Mouse (Mus musculus): ENCODE measurements around the gene Hnrnpr. TPM values are rescaled to one million over a fixed set of nuclear protein-coding genes. Genes with fewer than 3 reads are reported as not detected.

Hnrnpr gene
- polyA plus RNA-seq, 1 experiment from 2014 or later, result 121 TPM

GRCm38 (mm10) chr4:136302462-136302861, 8.3 kb upstream of the Hnrnpr start:
- H3K4me2 ChIP-seq (ENCODE audit: low read length), result no peak overlapping the region
- no peak for DNase-seq (ENCODE audit: low spot score)
- no peak overlapping the region for H3K4me3 ChIP-seq (replicated peaks; ENCODE audit: low read depth, low read length)
- H3K9ac ChIP-seq (ENCODE audit: low read depth, low read length), result no peak overlapping the region
- H3K9me3 ChIP-seq (replicated peaks; ENCODE audit: low read length), result no peaks in the 10 kb centered on the region
- no peak for TF ChIP-seq CTCF (IDR thresholded peaks at IDR 0.05; ENCODE audit: low read depth)
- no peaks in the 10 kb centered on the region for H3K27me3 ChIP-seq (ENCODE audit: insufficient read depth, low read length)
- no peaks in the 10 kb centered on the region for H3K36me3 ChIP-seq (ENCODE audit: insufficient read depth, low read length)
- H3K27ac ChIP-seq, result no peak overlapping the region
- ATAC-seq (replicated peaks; ENCODE audit: low FRiP score, low read depth), result no peak
- H3K4me1 ChIP-seq (replicated peaks; ENCODE audit: insufficient read depth, low read length), result no peaks in the 10 kb centered on the region
- 72% methylated on average over 4 of the region's 4 CpGs for WGBS

DNA sequence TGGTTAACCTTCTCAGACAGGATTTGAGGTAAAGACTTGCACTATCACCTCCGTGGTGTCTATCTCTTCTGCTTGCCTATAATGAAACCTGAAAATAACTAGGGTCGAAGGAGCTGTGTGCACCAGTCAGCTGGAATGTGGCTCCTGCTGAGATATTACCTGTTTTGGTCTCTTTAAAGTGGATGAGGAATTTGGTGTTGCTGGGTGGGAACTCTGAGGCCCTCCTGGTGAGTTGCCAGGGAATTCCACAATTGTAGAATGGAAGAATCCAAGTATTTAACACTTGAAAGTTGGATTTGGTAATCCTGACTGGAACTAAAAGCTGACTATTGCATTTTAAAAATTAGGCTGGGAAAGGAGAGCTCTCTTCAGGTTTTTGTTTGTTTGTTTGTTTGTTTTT, 6.6 kb upstream of the Hnrnpr start:
- H3K27me3 ChIP-seq (ENCODE audit: insufficient read depth, low read length), result no peaks in the 10 kb centered on the region
- H3K4me2 ChIP-seq (ENCODE audit: low read length), result no peak overlapping the region
- ATAC-seq (replicated peaks; ENCODE audit: low FRiP score, low read depth), result no peak
- TF ChIP-seq CTCF (IDR thresholded peaks at IDR 0.05; ENCODE audit: low read depth), result no peak
- H3K4me3 ChIP-seq (replicated peaks; ENCODE audit: low read depth, low read length), result no peak overlapping the region
- H3K27ac ChIP-seq, result no peak overlapping the region
- WGBS, result 26% methylated on average over 2 of the region's 2 CpGs
- no peaks in the 10 kb centered on the region for H3K36me3 ChIP-seq (ENCODE audit: insufficient read depth, low read length)
- DNase-seq (ENCODE audit: low spot score), result no peak
- no peak overlapping the region for H3K9ac ChIP-seq (ENCODE audit: low read depth, low read length)
- H3K9me3 ChIP-seq (replicated peaks; ENCODE audit: low read length), result no peaks in the 10 kb centered on the region
- H3K4me1 ChIP-seq (replicated peaks; ENCODE audit: insufficient read depth, low read length), result no peaks in the 10 kb centered on the region

- no peak for DNase-seq (ENCODE audit: low spot score)
Measured at GRCm38 (mm10) chr4:136308355-136308754, 2.4 kb upstream of the Hnrnpr start.

GRCm38 (mm10) chr4:136309780-136310179, 962 bp upstream of the Hnrnpr start:
- Histone ChIP-seq H3K36me3 (ENCODE audit: insufficient read depth, low read length) (no peaks in the 10 kb centered on the region), H3K27me3 (ENCODE audit: insufficient read depth, low read length) (no peaks in the 10 kb centered on the region), H3K4me2 (ENCODE audit: low read length) (peak overlapping the region; percentile 67), H3K9ac (ENCODE audit: low read depth, low read length) (peak overlapping the region; percentile 97), H3K4me3 (replicated peaks; ENCODE audit: low read depth, low read length) (peak overlapping the region; percentile 90), H3K27ac (peak overlapping the region; percentile 90), H3K4me1 (replicated peaks; ENCODE audit: insufficient read depth, low read length) (peaks cover 9% of the 10 kb centered on the region; the same call in 1 of the 2 replicates), H3K9me3 (replicated peaks; ENCODE audit: low read length) (no peaks in the 10 kb centered on the region)
- ATAC-seq (replicated peaks; ENCODE audit: low FRiP score, low read depth), result no peak
- under 1% methylated on average over 11 of the region's 11 CpGs for WGBS
- peak; percentile 87 for DNase-seq (ENCODE audit: low spot score)
- no peak for TF ChIP-seq CTCF (IDR thresholded peaks at IDR 0.05; ENCODE audit: low read depth)

More at GRCm38 (mm10) chr4:136308355-136308754, 2.4 kb upstream of the Hnrnpr start:
- peaks cover 9% of the 10 kb centered on the region; the same call in 1 of the 2 replicates for H3K4me1 ChIP-seq (replicated peaks; ENCODE audit: insufficient read depth, low read length)
- no peak overlapping the region for H3K4me2 ChIP-seq (ENCODE audit: low read length)
- H3K4me3 ChIP-seq (replicated peaks; ENCODE audit: low read depth, low read length), result no peak overlapping the region
- no peaks in the 10 kb centered on the region for H3K27me3 ChIP-seq (ENCODE audit: insufficient read depth, low read length)
- TF ChIP-seq CTCF (IDR thresholded peaks at IDR 0.05; ENCODE audit: low read depth), result peak; percentile 41; the same call in 1 of the 2 replicates
- no peak for ATAC-seq (replicated peaks; ENCODE audit: low FRiP score, low read depth)
- H3K9ac ChIP-seq (ENCODE audit: low read depth, low read length), result no peak overlapping the region
- H3K9me3 ChIP-seq (replicated peaks; ENCODE audit: low read length), result no peaks in the 10 kb centered on the region
- 59% methylated on average over 2 of the region's 2 CpGs for WGBS
- no peak overlapping the region for H3K27ac ChIP-seq
- H3K36me3 ChIP-seq (ENCODE audit: insufficient read depth, low read length), result no peaks in the 10 kb centered on the region

- WGBS, result under 1% methylated on average over 54 of the region's 81 CpGs
- no peaks in the 10 kb centered on the region for H3K9me3 ChIP-seq (replicated peaks; ENCODE audit: low read length)
- TF ChIP-seq CTCF (IDR thresholded peaks at IDR 0.05; ENCODE audit: low read depth), result no peak
Measured at GRCm38 (mm10) chr4:136311042-136311999, 579 bp downstream of the Hnrnpr start.

GRCm38 (mm10) chr4:136312616-136313015, 1.9 kb downstream of the Hnrnpr start:
- DNase-seq (ENCODE audit: low spot score), result no peak
- no peak for ATAC-seq (replicated peaks; ENCODE audit: low FRiP score, low read depth)
- H3K4me2 ChIP-seq (ENCODE audit: low read length), result peak overlapping the region; percentile 69
- peaks cover 9% of the 10 kb centered on the region; the same call in 1 of the 2 replicates for H3K4me1 ChIP-seq (replicated peaks; ENCODE audit: insufficient read depth, low read length)
- peak overlapping the region; percentile 36; the same call in 1 of the 2 replicates for H3K9ac ChIP-seq (ENCODE audit: low read depth, low read length)
- H3K4me3 ChIP-seq (replicated peaks; ENCODE audit: low read depth, low read length), result peak overlapping the region; percentile 90
- WGBS, result 3% methylated on average over 4 of the region's 4 CpGs
- no peak for TF ChIP-seq CTCF (IDR thresholded peaks at IDR 0.05; ENCODE audit: low read depth)
- H3K36me3 ChIP-seq (ENCODE audit: insufficient read depth, low read length), result 0 out of 2 replicates have a peak, but pooled peaks cover 5% of the 10 kb centered on the region
- H3K27me3 ChIP-seq (ENCODE audit: insufficient read depth, low read length), result no peaks in the 10 kb centered on the region
- H3K27ac ChIP-seq, result no peak overlapping the region
- H3K9me3 ChIP-seq (replicated peaks; ENCODE audit: low read length), result no peaks in the 10 kb centered on the region

More at GRCm38 (mm10) chr4:136311042-136311999, 579 bp downstream of the Hnrnpr start:
- H3K27ac ChIP-seq, result peak overlapping the region; percentile 96
- peaks cover 9% of the 10 kb centered on the region; the same call in 1 of the 2 replicates for H3K4me1 ChIP-seq (replicated peaks; ENCODE audit: insufficient read depth, low read length)
- H3K4me3 ChIP-seq (replicated peaks; ENCODE audit: low read depth, low read length), result peak overlapping the region; percentile 90
- H3K9ac ChIP-seq (ENCODE audit: low read depth, low read length), result peak overlapping the region; percentile 97
- H3K27me3 ChIP-seq (ENCODE audit: insufficient read depth, low read length), result no peaks in the 10 kb centered on the region
- DNase-seq (ENCODE audit: low spot score) (peak; percentile 48), ATAC-seq (replicated peaks; ENCODE audit: low FRiP score, low read depth) (peak; percentile 33)
- H3K36me3 ChIP-seq (ENCODE audit: insufficient read depth, low read length), result no peaks in the 10 kb centered on the region
- H3K4me2 ChIP-seq (ENCODE audit: low read length), result peak overlapping the region; percentile 69
